Mouse (Mus musculus) limb, embryonic 10.5 days (tissue): ENCODE measurements around the gene Rassf5. TPM values are rescaled to one million over a fixed set of nuclear protein-coding genes. Genes with fewer than 3 reads are reported as not detected.
A peak's percentile ranks its signal among the peaks of the same experiment; 100 is the strongest.

Experiments used
- DNase-seq: peaks from one replicate; pipeline ENCODE4 v3.0.0-alpha.2; 2017; ENCODE audit warnings: low spot score
- H3K27ac ChIP-seq: fragments of 300-500 bp; sonication (generic); 2 replicates; pipeline ENCODE4 v1.5.1; 2016; ENCODE audit warnings: mild to moderate bottlenecking
- H3K27me3 ChIP-seq: fragments of 300-500 bp; sonication (generic); 2 replicates; pipeline ENCODE4 v1.6.1; 2016; ENCODE audit warnings: low read depth, mild to moderate bottlenecking; ENCODE audit not compliant: poor library complexity, severe bottlenecking
- H3K36me3 ChIP-seq: fragments of 300-500 bp; sonication (generic); 2 replicates; pipeline ENCODE4 v1.6.1; 2016; ENCODE audit warnings: mild to moderate bottlenecking, moderate library complexity
- H3K4me1 ChIP-seq: fragments of 300-500 bp; sonication (generic); 2 replicates; pipeline ENCODE4 v1.6.1; 2016
- H3K4me3 ChIP-seq: fragments of 300-500 bp; sonication (generic); 2 replicates; pipeline ENCODE4 v1.5.1; 2016; ENCODE audit warnings: mild to moderate bottlenecking, moderate library complexity
- H3K9me3 ChIP-seq: fragments of 300-500 bp; sonication (generic); replicated peaks from 2 replicates; pipeline ENCODE4 v1.6.1; 2016; ENCODE audit warnings: mild to moderate bottlenecking
- WGBS: fragments of 180-500 bp; shearing (Covaris S2); methylation state at CpG from one replicate; pipeline ENCODE4 v1.1.7; 2016; 5-methylcytosine and 5-hydroxymethylcytosine counted together
- polyA plus RNA-seq: library from polyadenylated mRNA; unstranded; fragments of >200 nt; fragmentation: Nextera tagmentation; extraction: Ambion mirVana; gene quantifications from 2 replicates; pipeline ENCODE4 v1.2.1, GENCODE M21; 2016

The Rassf5 gene
- polyA plus RNA-seq, 1 experiment from 2014 or later, result 1.3 TPM

GRCm38 (mm10) chr1:131199118-131199821 lies 45.8 kb downstream of the Rassf5 start:
- Histone ChIP-seq H3K36me3 (no peaks in the 10 kb centered on the region), H3K27ac (0 out of 2 replicates have a peak overlapping the region, but pooled peaks have one; percentile 46), H3K4me1 (peaks cover 35% of the 10 kb centered on the region), H3K4me3 (no peak overlapping the region), H3K27me3 (no peaks in the 10 kb centered on the region), H3K9me3 (no peaks in the 10 kb centered on the region)
- peak; percentile 34 for DNase-seq
- 73% methylated on average over 18 of the region's 18 CpGs for WGBS

- H3K4me1 ChIP-seq, result peaks cover 35% of the 10 kb centered on the region
- WGBS, result 80% methylated on average over 9 of the region's 9 CpGs
- H3K36me3 ChIP-seq, result no peaks in the 10 kb centered on the region
- H3K4me3 ChIP-seq, result no peak overlapping the region
- H3K27ac ChIP-seq, result no peak overlapping the region
- H3K9me3 ChIP-seq, result no peaks in the 10 kb centered on the region
- H3K27me3 ChIP-seq, result no peaks in the 10 kb centered on the region
- no peak for DNase-seq
Observed at GRCm38 (mm10) chr1:131198417-131198960, 46.6 kb downstream of the Rassf5 start.

GRCm38 (mm10) chr1:131196107-131196506 lies 49.0 kb downstream of the Rassf5 start:
- H3K36me3 ChIP-seq, result no peaks in the 10 kb centered on the region
- H3K4me1 ChIP-seq, result peaks cover 33% of the 10 kb centered on the region
- H3K27me3 ChIP-seq, result no peaks in the 10 kb centered on the region
- no peak for DNase-seq
- WGBS, result 66% methylated on average over 2 of the region's 2 CpGs
- H3K4me3 ChIP-seq, result no peak overlapping the region
- no peak overlapping the region for H3K27ac ChIP-seq
- no peaks in the 10 kb centered on the region for H3K9me3 ChIP-seq

GRCm38 (mm10) chr1:131195653-131196052 lies 49.4 kb downstream of the Rassf5 start:
- no peak for DNase-seq
- Histone ChIP-seq H3K4me3 (no peak overlapping the region), H3K27me3 (no peaks in the 10 kb centered on the region), H3K4me1 (peaks cover 29% of the 10 kb centered on the region), H3K9me3 (no peaks in the 10 kb centered on the region), H3K36me3 (no peaks in the 10 kb centered on the region), H3K27ac (no peak overlapping the region)
- WGBS, result 85% methylated on average over 7 of the region's 7 CpGs

GRCm38 (mm10) chr1:131193746-131194145 lies 51.3 kb downstream of the Rassf5 start:
- no peaks in the 10 kb centered on the region for H3K27me3 ChIP-seq
- no peak for DNase-seq

GRCm38 (mm10) chr1:131188655-131189054 lies 56.4 kb downstream of the Rassf5 start:
- 95% methylated on average over 5 of the region's 5 CpGs for WGBS
- H3K4me1 ChIP-seq, result no peaks in the 10 kb centered on the region
- H3K4me3 ChIP-seq, result no peak overlapping the region
- no peak overlapping the region for H3K27ac ChIP-seq
- H3K27me3 ChIP-seq, result no peaks in the 10 kb centered on the region
- no peaks in the 10 kb centered on the region for H3K36me3 ChIP-seq
- H3K9me3 ChIP-seq, result no peaks in the 10 kb centered on the region
- DNase-seq, result no peak

More at GRCm38 (mm10) chr1:131193746-131194145, 51.3 kb downstream of the Rassf5 start:
- no peak overlapping the region for H3K27ac ChIP-seq
- no peak overlapping the region for H3K4me3 ChIP-seq
- 56% methylated on average over 3 of the region's 3 CpGs for WGBS
- peaks cover 10% of the 10 kb centered on the region for H3K4me1 ChIP-seq
- H3K9me3 ChIP-seq, result no peaks in the 10 kb centered on the region
- H3K36me3 ChIP-seq, result no peaks in the 10 kb centered on the region

GRCm38 (mm10) chr1:131187856-131188255 lies 57.2 kb downstream of the Rassf5 start:
- WGBS, result 92% methylated on average over 5 of the region's 5 CpGs

GRCm38 (mm10) chr1:131186995-131187394 lies 58.1 kb downstream of the Rassf5 start:
- no peak for DNase-seq
- H3K27ac ChIP-seq, result no peak overlapping the region
- H3K27me3 ChIP-seq, result no peaks in the 10 kb centered on the region
- no peaks in the 10 kb centered on the region for H3K4me1 ChIP-seq
- 88% methylated on average over 6 of the region's 6 CpGs for WGBS
- H3K9me3 ChIP-seq, result no peaks in the 10 kb centered on the region
- no peaks in the 10 kb centered on the region for H3K36me3 ChIP-seq
- H3K4me3 ChIP-seq, result no peak overlapping the region

More at GRCm38 (mm10) chr1:131187856-131188255, 57.2 kb downstream of the Rassf5 start:
- Histone ChIP-seq H3K4me3 (no peak overlapping the region), H3K4me1 (no peaks in the 10 kb centered on the region), H3K27me3 (no peaks in the 10 kb centered on the region), H3K9me3 (no peaks in the 10 kb centered on the region), H3K36me3 (no peaks in the 10 kb centered on the region), H3K27ac (no peak overlapping the region)
- no peak for DNase-seq

- 84% methylated on average over 13 of the region's 13 CpGs for WGBS
- Histone ChIP-seq H3K36me3 (peaks cover under 1% of the 10 kb centered on the region; the same call in 1 of the 2 replicates), H3K27ac (no peak overlapping the region), H3K4me1 (no peaks in the 10 kb centered on the region), H3K4me3 (no peak overlapping the region), H3K9me3 (no peaks in the 10 kb centered on the region), H3K27me3 (no peaks in the 10 kb centered on the region)
- no peak for DNase-seq
Observed at GRCm38 (mm10) chr1:131185821-131186506, 59.1 kb downstream of the Rassf5 start.

- H3K9me3 ChIP-seq, result no peaks in the 10 kb centered on the region
- H3K4me3 ChIP-seq, result no peak overlapping the region
- 82% methylated on average over 8 of the region's 8 CpGs for WGBS
- no peak for DNase-seq
- no peaks in the 10 kb centered on the region for H3K4me1 ChIP-seq
- peaks cover 9% of the 10 kb centered on the region for H3K36me3 ChIP-seq
- no peak overlapping the region for H3K27ac ChIP-seq
- H3K27me3 ChIP-seq, result no peaks in the 10 kb centered on the region
Observed at GRCm38 (mm10) chr1:131184956-131185660, 60.0 kb downstream of the Rassf5 start.

- H3K27me3 ChIP-seq, result no peaks in the 10 kb centered on the region
- WGBS, result 89% methylated on average over 9 of the region's 9 CpGs
- no peak for DNase-seq
- H3K36me3 ChIP-seq, result peaks cover 16% of the 10 kb centered on the region
- H3K4me1 ChIP-seq, result no peaks in the 10 kb centered on the region
- no peak overlapping the region for H3K27ac ChIP-seq
- H3K9me3 ChIP-seq, result no peaks in the 10 kb centered on the region
- H3K4me3 ChIP-seq, result no peak overlapping the region
Observed at GRCm38 (mm10) chr1:131184253-131184955, 60.7 kb downstream of the Rassf5 start.

GRCm38 (mm10) chr1:131183201-131183600 lies 61.9 kb downstream of the Rassf5 start:
- Histone ChIP-seq H3K27me3 (no peaks in the 10 kb centered on the region), H3K4me1 (no peaks in the 10 kb centered on the region), H3K36me3 (peaks cover 25% of the 10 kb centered on the region), H3K27ac (no peak overlapping the region), H3K4me3 (no peak overlapping the region), H3K9me3 (no peaks in the 10 kb centered on the region)
- no peak for DNase-seq
- WGBS, result 82% methylated on average over 7 of the region's 7 CpGs
